Comparison of ENCODE assay signal across 16 mouse cellular contexts in the genomic region with DNA sequence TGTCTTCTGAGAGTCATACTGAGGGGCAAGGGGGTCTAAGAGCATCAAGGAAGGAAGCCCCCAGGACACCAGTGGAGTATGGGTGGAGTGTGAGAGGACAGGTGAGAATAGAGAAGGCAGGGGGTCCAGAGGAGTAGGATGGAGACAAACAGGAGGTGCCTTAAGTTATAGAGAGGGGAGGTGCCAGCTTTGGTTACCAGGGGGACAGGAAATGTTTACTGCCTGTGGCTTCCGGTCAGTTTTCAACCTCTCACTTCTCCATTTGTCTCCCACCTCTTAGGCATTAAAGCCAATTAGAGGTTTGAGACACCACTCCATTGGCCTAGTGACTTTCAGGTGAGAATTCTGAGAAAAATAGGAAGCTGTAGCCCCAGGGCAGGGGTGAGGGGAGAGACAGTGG. TPM values are rescaled to one million over a fixed set of nuclear protein-coding genes. Genes with fewer than 3 reads are reported as not detected.
DNase-seq lines count a peak whose midpoint lies in the region; ATAC-seq and TF ChIP-seq lines count a peak whose summit lies in the region.
"Had no signal": no experiment of that assay in that cellular context is flagged by ENCODE, and none has a peak within 500 bp of the region (broad histone marks: within the 10 kb centered on the region; RNA-seq: fewer than 3 reads in every experiment).

No protein-coding gene starts in this region.

- no peak for DNase-seq in heart, postnatal 25 days (ENCODE audit: low spot score)
- no peak for DNase-seq in urinary bladder, postnatal 36 days (ENCODE audit: low spot score in 2 of 2)
- DNase-seq in cerebellum, postnatal 4 days (ENCODE audit: low spot score in 2 of 2) = no peak
- DNase-seq in adrenal gland, postnatal 25 days = no peak
- DNase-seq: layer of hippocampus, adult 9-11 months; lung, adult 2 months had no signal

- TF ChIP-seq POLR2A in bone marrow, adult 2 months (IDR thresholded peaks at IDR 0.05; ENCODE audit: borderline replicate concordance, control insufficient read depth, low read depth, low read length) = no peak
- TF ChIP-seq POLR2A in myocyte (IDR thresholded peaks at IDR 0.05; ENCODE audit: insufficient read length, low read depth) = no peak

- intact Hi-C loops in heart, postnatal 25 days (cut with DNase I) = no loop called here

- no peaks in the 10 kb centered on the region for H3K9me3 ChIP-seq in heart, embryonic 13.5 days
- H3K9me3 ChIP-seq: embryonic facial prominence, embryonic 12.5 days; intestine, embryonic 15.5 days; stomach, embryonic 15.5 days had no signal

- no peak for ATAC-seq in heart, embryonic 13.5 days (ENCODE audit: extremely low read depth, insufficient number of reproducible peaks, low FRiP score, low TSS enrichment)
- ATAC-seq in hematopoietic stem cell, adult 5-6 weeks (replicated peaks in 1 of 2; ENCODE audit: insufficient read depth in 1 of 2, low FRiP score in 2 of 2, low TSS enrichment in 1 of 2, low read depth in 1 of 2, poor library complexity in 2 of 2, severe bottlenecking in 2 of 2) = peak; percentile 14 to 28; a peak in 2 of 4 replicates
- ATAC-seq: intestine, embryonic 15.5 days; Patski had no signal

- no peak for TF ChIP-seq CTCF in bone marrow, adult 2 months (IDR thresholded peaks at IDR 0.05; ENCODE audit: control insufficient read depth, insufficient read depth, low read length)

- H3K4me2 ChIP-seq in heart, embryonic 13.5 days = peak overlapping the region; percentile 5; the same call in 1 of the 2 replicates
- H3K4me2 ChIP-seq in myocyte (ENCODE audit: low read depth) = peak overlapping the region; percentile 8
- H3K4me2 ChIP-seq: embryonic facial prominence, embryonic 12.5 days; intestine, embryonic 15.5 days had no signal

- H3K4me1 ChIP-seq in heart, embryonic 13.5 days = peaks cover 85% of the 10 kb centered on the region
- peaks cover 13% of the 10 kb centered on the region for H3K4me1 ChIP-seq in bone marrow, adult 2 months (ENCODE audit: control insufficient read depth, insufficient read depth, low read length)

- no peaks in the 10 kb centered on the region for H3K27me3 ChIP-seq in heart, embryonic 13.5 days (replicated peaks)
- no peaks in the 10 kb centered on the region for H3K27me3 ChIP-seq in myocyte (ENCODE audit: control insufficient read depth, insufficient read depth, insufficient read length)
- H3K27me3 ChIP-seq: embryonic facial prominence, embryonic 12.5 days; intestine, embryonic 15.5 days; Patski; stomach, embryonic 15.5 days had no signal

- H3K79me2 ChIP-seq in myocyte (ENCODE audit: control insufficient read depth, insufficient read depth) = peaks cover 83% of the 10 kb centered on the region

- no peak overlapping the region for H3ac ChIP-seq in myocyte (ENCODE audit: control insufficient read depth, insufficient read length)

- peak overlapping the region; percentile 56 for H3K9ac ChIP-seq in heart, embryonic 13.5 days
- H3K9ac ChIP-seq: embryonic facial prominence, embryonic 12.5 days; intestine, embryonic 15.5 days; stomach, embryonic 15.5 days had no signal

- peaks cover 38% of the 10 kb centered on the region for H3K36me3 ChIP-seq in heart, embryonic 13.5 days
- peaks cover 14% of the 10 kb centered on the region for H3K36me3 ChIP-seq in myocyte (ENCODE audit: control insufficient read depth, insufficient read depth)

- WGBS in heart, embryonic 13.5 days = 42% methylated on average over 1 of the region's 1 CpGs
- 5% methylated on average over 1 of the region's 1 CpGs for WGBS in bone marrow, adult 2 months

- peak overlapping the region; percentile 34 for H3K27ac ChIP-seq in heart, embryonic 13.5 days (replicated peaks)
- H3K27ac ChIP-seq in bone marrow, adult 2 months (ENCODE audit: control insufficient read depth, insufficient read depth, low read depth, low read length, poor library complexity) = peak overlapping the region; percentile 47
- H3K27ac ChIP-seq: embryonic facial prominence, embryonic 12.5 days; intestine, embryonic 15.5 days; kidney, postnatal 0 days; stomach, embryonic 15.5 days had no signal

- no peak overlapping the region; the same call in 1 of the 2 replicates for H3K4me3 ChIP-seq in heart, embryonic 13.5 days
- no peak overlapping the region for H3K4me3 ChIP-seq in bone marrow, adult 2 months (replicated peaks; ENCODE audit: control insufficient read depth, low read depth, low read length)
- H3K4me3 ChIP-seq in myocyte = no peak overlapping the region
- H3K4me3 ChIP-seq: embryonic facial prominence, embryonic 12.5 days; intestine, embryonic 15.5 days; stomach, embryonic 15.5 days had no signal

TF ChIP-seq in myocyte, 11 proteins besides CTCF, POLR2A, EP300 and RAD21:
- no peak for TF ChIP-seq MYOD1 (IDR thresholded peaks at IDR 0.05; ENCODE audit: control insufficient read depth in 1 of 3, insufficient read length in 2 of 3, low read depth in 2 of 3)
- TF ChIP-seq POLR2AphosphoS2 (IDR thresholded peaks at IDR 0.05; ENCODE audit: insufficient read length, low read depth) = no peak
- TF ChIP-seq REST (IDR thresholded peaks at IDR 0.05; ENCODE audit: insufficient read depth, insufficient read length) = no peak
- no peak for TF ChIP-seq CEBPB (IDR thresholded peaks at IDR 0.05; ENCODE audit: insufficient read depth, poor library complexity, severe bottlenecking)
- no peak for TF ChIP-seq TCF3 (IDR thresholded peaks at IDR 0.05; ENCODE audit: insufficient read length, low read depth)
- no peak for TF ChIP-seq E2F4 (IDR thresholded peaks at IDR 0.05; ENCODE audit: insufficient read depth)
- no peak for TF ChIP-seq USF1 (IDR thresholded peaks at IDR 0.05; ENCODE audit: low read depth)
- TF ChIP-seq SRF (IDR thresholded peaks at IDR 0.05; ENCODE audit: control insufficient read depth, insufficient read length, low read depth) = no peak
- no peak for TF ChIP-seq TCF12 (IDR thresholded peaks at IDR 0.05; ENCODE audit: insufficient read depth, poor library complexity, severe bottlenecking)

RNA-seq across cellular contexts. Expression of a gene that starts 5.3 kb away (rescaled TPM):
- polyA plus RNA-seq in heart, embryonic 13.5 days (2015; fragmentation: Nextera tagmentation; extraction: Ambion mirVana) = 76.4 and 78.0 TPM in 2 replicates
- total RNA-seq in heart, postnatal 25 days (2021) = 10 to 100 TPM; 48.1 to 48.2 TPM
- 7.3 and 23.1 TPM in 2 replicates for polyA plus RNA-seq in bone marrow, adult 2 months (2011; ENCODE audit: insufficient read depth, insufficient read length, low replicate concordance, missing spikeins)
- 10.3 and 11.7 TPM in 2 replicates for total RNA-seq in hematopoietic stem cell, adult 5-6 weeks (2017)
- polyA plus RNA-seq in myocyte (2012; fragmentation: generic; extraction: Trizol) = 162 TPM
- total RNA-seq in adrenal gland, postnatal 25 days (2021) = 35.5 and 45.9 TPM in 2 replicates

RNA-seq across cellular contexts. Expression of a gene that starts 21.4 kb away (rescaled TPM):
- polyA plus RNA-seq in heart, embryonic 13.5 days (2015; fragmentation: Nextera tagmentation; extraction: Ambion mirVana) = 8.3 and 8.9 TPM in 2 replicates
- 10 to 100 TPM; 12.5 to 13.7 TPM for total RNA-seq in heart, postnatal 25 days (2021)
- 9.8 and 12.7 TPM in 2 replicates for polyA plus RNA-seq in bone marrow, adult 2 months (2011; ENCODE audit: insufficient read depth, insufficient read length, low replicate concordance, missing spikeins)
- total RNA-seq in hematopoietic stem cell, adult 5-6 weeks (2017) = 2.7 and 3.9 TPM in 2 replicates
- 35.6 TPM for polyA plus RNA-seq in myocyte (2012; fragmentation: generic; extraction: Trizol)
- 8.8 and 9.1 TPM in 2 replicates for total RNA-seq in adrenal gland, postnatal 25 days (2021)

RNA-seq across cellular contexts. Expression of a gene that starts 50.9 kb away (rescaled TPM):
- polyA plus RNA-seq in heart, embryonic 13.5 days (2015; fragmentation: Nextera tagmentation; extraction: Ambion mirVana) = 0.28 and 0.36 TPM in 2 replicates
- total RNA-seq in heart, postnatal 25 days (2021) = not detected
- polyA plus RNA-seq in bone marrow, adult 2 months (2011; ENCODE audit: insufficient read depth, insufficient read length, low replicate concordance, missing spikeins) = 1.5 and 2.3 TPM in 2 replicates
- total RNA-seq in hematopoietic stem cell, adult 5-6 weeks (2017) = 1.3 and 2.1 TPM in 2 replicates
- polyA plus RNA-seq in myocyte (2012; fragmentation: generic; extraction: Trizol) = 0.05 TPM
- not detected in 2 replicates for total RNA-seq in adrenal gland, postnatal 25 days (2021)
- total RNA-seq: heart, postnatal 10 days had no signal
- polyA plus RNA-seq: Patski had no signal
